Mouse (Mus musculus) left cerebral cortex, postnatal 14 days (tissue): Measurements from ENCODE around the gene Pld4. TPM values are rescaled to one million over a fixed set of nuclear protein-coding genes. Genes with fewer than 3 reads are reported as not detected.
"Not testable (repeated sequence)": the region's sequence is repeated elsewhere in the genome, so short reads cannot be mapped to it uniquely, and the experiment has no call there.

Experiments
- DNase-seq, 2 experiments: peaks; one replicate each; pipeline ENCODE4 v3.0.0; 2021 to 2022; ENCODE audit warnings: low spot score in 2 of 2, mixed read lengths in 1 of 2
- intact Hi-C: fragments of 180-260 bp; cut with DNase I; formaldehyde crosslinking; loops from one replicate; pipeline ENCODE4 v1.15.1; 2025
- microRNA-seq, 2 experiments: library from miRNA; unstranded; fragments of <30 nt; microRNA quantifications; one replicate each; pipeline ENCODE4 v1.2.0; 2022
- total RNA-seq, 2 experiments: library from RNA; stranded (reverse); gene quantifications; 2 replicates each; pipeline ENCODE4 v1.2.3; 2021

The Pld4 gene
- total RNA-seq, 2 experiments from 2014 or later: 9.8 to 11.4 TPM

- intact Hi-C loops: no loop called here
- no peak for DNase-seq
Measured at GRCm38 (mm10) chr12:112814682-112815470, 54.4 kb downstream of the Pld4 start.

- DNase-seq: peak; percentile 70 to 78
- intact Hi-C loops: no loop called here
Measured at GRCm38 (mm10) chr12:112816294-112816693, 55.8 kb downstream of the Pld4 start.

DNA sequence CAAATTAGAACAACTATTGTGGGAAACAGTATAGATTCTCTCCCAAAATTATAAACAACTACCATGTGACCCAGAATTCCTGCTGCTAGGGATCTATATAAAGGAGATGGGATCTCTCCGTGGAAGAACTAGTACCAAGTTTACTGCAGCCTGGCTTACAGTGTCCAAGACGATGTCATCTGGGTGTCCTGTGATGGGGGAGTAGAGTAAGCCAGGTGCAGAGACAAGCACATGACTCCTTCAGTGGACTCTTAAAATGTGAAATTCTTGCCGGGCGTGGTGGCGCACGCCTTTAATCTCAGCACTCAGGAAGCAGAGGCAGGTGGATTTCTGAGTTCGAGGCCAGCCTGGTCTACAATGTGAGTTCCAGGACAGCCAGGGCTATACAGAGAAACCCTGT lies 56.4 kb downstream of the Pld4 start:
- DNase-seq, intact Hi-C loops: not testable (repeated sequence)

Small RNAs within 50 kb of the gene (microRNA-seq; reads per million reads assigned to microRNA genes)
- gene Mir6940: 2.1 to 10.1 reads per million in 2 experiments

Other genes starting within 250 kb of the Pld4 start
- gene Tmem179, start 243.9 kb upstream of the Pld4 start, total RNA-seq: 100 to 1,000 TPM; 138 to 146 TPM
- gene Inf2, start 171.9 kb upstream of the Pld4 start, total RNA-seq: 10 to 100 TPM; 70.1 to 84.3 TPM
- gene Adssl1, start 140.6 kb upstream of the Pld4 start, total RNA-seq: 1 to 10 TPM; 6.5 to 8.4 TPM
- gene Siva1, start 116.0 kb upstream of the Pld4 start, total RNA-seq: 10 to 100 TPM; 14.5 to 16.8 TPM
- 100 to 1,000 TPM; 137 to 144 TPM for gene Akt1, start 85.8 kb upstream of the Pld4 start, total RNA-seq
- under 1 TPM; 0.25 to 0.68 TPM for gene Zbtb42, start 81.8 kb upstream of the Pld4 start, total RNA-seq
- gene Cep170b, start 40.2 kb upstream of the Pld4 start, total RNA-seq: 100 to 1,000 TPM; 223 to 225 TPM
- gene Ahnak2, start 42.0 kb downstream of the Pld4 start, total RNA-seq: 1 to 10 TPM; 8.4 to 8.8 TPM
- 10 to 100 TPM; 16.7 to 17.0 TPM for gene Clba1, start 48.3 kb downstream of the Pld4 start, total RNA-seq
- gene Cdca4, start 68.8 kb downstream of the Pld4 start, total RNA-seq: 1 to 10 TPM; 9.7 to 9.8 TPM
- not detected for gene Gpr132, start 107.6 kb downstream of the Pld4 start, total RNA-seq
- 10 to 100 TPM; 60.2 to 61.2 TPM for gene Jag2, start 169.1 kb downstream of the Pld4 start, total RNA-seq
- 10 to 100 TPM in 1 of 2 experiments, 1 to 10 TPM in 1; 9.5 to 11.0 TPM for gene Nudt14, start 181.5 kb downstream of the Pld4 start, total RNA-seq
- gene Btbd6, start 215.8 kb downstream of the Pld4 start, total RNA-seq: 10 to 100 TPM; 54.4 to 55.9 TPM
- gene Brf1, start 240.0 kb downstream of the Pld4 start, total RNA-seq: 10 to 100 TPM; 49.0 to 51.1 TPM